Mouse (Mus musculus) heart, embryonic 12.5 days (tissue): ENCODE measurements around the gene Rad51b. TPM values are rescaled to one million over a fixed set of nuclear protein-coding genes. Genes with fewer than 3 reads are reported as not detected.

Experiments
- ATAC-seq: fragments of 200-750 bp; cut with Nextera tagmentation; 2 replicates; pipeline ENCODE4 v1.8.0; 2017; ENCODE audit warnings: moderate TSS enrichment, moderate library complexity; ENCODE audit not compliant: insufficient number of reproducible peaks, low FRiP score
- H3K27ac ChIP-seq: fragments of 300-500 bp; sonication (generic); 2 replicates; pipeline ENCODE4 v1.5.1; 2016; ENCODE audit warnings: mild to moderate bottlenecking, moderate library complexity; ENCODE audit not compliant: poor library complexity, severe bottlenecking
- H3K27me3 ChIP-seq: fragments of 300-500 bp; sonication (generic); replicated peaks from 2 replicates; pipeline ENCODE4 v1.6.1; 2016; ENCODE audit warnings: mild to moderate bottlenecking, moderate library complexity
- H3K36me3 ChIP-seq: fragments of 300-500 bp; sonication (generic); 2 replicates; pipeline ENCODE4 v1.6.1; 2016; ENCODE audit warnings: mild to moderate bottlenecking, moderate library complexity
- H3K4me1 ChIP-seq: fragments of 300-500 bp; sonication (generic); replicated peaks from 2 replicates; pipeline ENCODE4 v1.6.1; 2016; ENCODE audit warnings: mild to moderate bottlenecking
- H3K4me2 ChIP-seq: fragments of 300-500 bp; sonication (generic); 2 replicates; pipeline ENCODE4 v1.6.1; 2016; ENCODE audit warnings: mild to moderate bottlenecking, moderate library complexity
- H3K4me3 ChIP-seq: fragments of 300-500 bp; sonication (generic); 2 replicates; pipeline ENCODE4 v1.5.1; 2016; ENCODE audit warnings: mild to moderate bottlenecking
- H3K9ac ChIP-seq: fragments of 300-500 bp; sonication (generic); 2 replicates; pipeline ENCODE4 v1.6.1; 2016; ENCODE audit warnings: mild to moderate bottlenecking, moderate library complexity
- H3K9me3 ChIP-seq: fragments of 300-500 bp; sonication (generic); replicated peaks from 2 replicates; pipeline ENCODE4 v1.6.1; 2016; ENCODE audit warnings: mild to moderate bottlenecking, moderate library complexity
- WGBS: fragments of 180-500 bp; shearing (Covaris S2); methylation state at CpG from one replicate; pipeline ENCODE4 v1.1.7; 2016; 5-methylcytosine and 5-hydroxymethylcytosine counted together
- polyA plus RNA-seq: library from polyadenylated mRNA; unstranded; fragments of >200 nt; fragmentation: Nextera tagmentation; extraction: Ambion mirVana; gene quantifications from 2 replicates; pipeline ENCODE4 v1.2.1, GENCODE M21; 2016

Gene Rad51b
- polyA plus RNA-seq, 1 experiment from 2014 or later, result 4.6 TPM

DNA sequence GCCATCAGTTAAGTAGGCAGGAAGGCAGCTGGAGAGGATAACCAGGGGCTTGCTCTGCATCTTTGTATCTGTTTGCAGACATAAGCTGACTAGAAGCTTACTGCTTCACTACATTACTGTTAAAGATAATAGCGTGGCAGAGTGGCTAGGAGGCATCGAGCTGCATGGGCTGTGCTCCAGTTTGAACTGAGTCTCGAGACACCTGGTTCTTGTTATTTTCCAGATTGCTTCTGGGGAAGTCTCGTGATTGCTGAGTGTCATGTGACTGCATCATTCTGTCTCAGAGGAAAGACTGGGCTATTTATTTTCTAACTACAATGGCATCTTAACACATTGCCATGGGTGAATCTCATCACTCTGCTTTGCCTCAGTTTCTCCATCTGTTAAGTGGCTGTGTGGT lies 80.8 kb downstream of the Rad51b start:
- no peak overlapping the region for H3K4me2 ChIP-seq
- H3K4me3 ChIP-seq, result no peak overlapping the region
- H3K36me3 ChIP-seq, result no peaks in the 10 kb centered on the region
- no peak overlapping the region for H3K27ac ChIP-seq
- 17% methylated on average over 4 of the region's 4 CpGs for WGBS
- peaks cover 9% of the 10 kb centered on the region for H3K4me1 ChIP-seq
- H3K9ac ChIP-seq, result no peak overlapping the region
- H3K27me3 ChIP-seq, result no peaks in the 10 kb centered on the region
- no peak for ATAC-seq
- H3K9me3 ChIP-seq, result no peaks in the 10 kb centered on the region

DNA sequence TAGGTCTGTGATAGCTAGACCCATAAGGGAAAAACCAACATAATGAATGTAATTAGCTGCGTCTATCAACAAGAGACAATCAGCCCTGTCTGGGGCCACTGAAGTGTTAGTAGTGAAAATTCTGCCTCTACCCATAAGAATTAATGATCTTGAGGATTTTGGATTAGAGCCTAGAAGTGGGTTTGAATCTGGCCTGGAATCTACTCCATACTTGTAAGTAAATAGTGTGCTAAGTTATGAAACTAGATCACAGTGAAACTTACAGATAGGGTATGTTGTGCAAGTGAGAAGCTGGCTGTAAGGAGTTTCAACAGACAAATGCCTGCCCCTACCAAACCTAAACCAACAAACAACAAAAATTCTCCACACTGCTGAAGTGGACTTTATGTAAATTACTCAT lies 83.1 kb downstream of the Rad51b start:
- 79% methylated on average over 1 of the region's 1 CpGs for WGBS
- Histone ChIP-seq H3K27me3 (no peaks in the 10 kb centered on the region), H3K27ac (no peak overlapping the region), H3K4me3 (no peak overlapping the region), H3K9me3 (no peaks in the 10 kb centered on the region), H3K9ac (no peak overlapping the region), H3K36me3 (no peaks in the 10 kb centered on the region), H3K4me2 (no peak overlapping the region), H3K4me1 (peaks cover 19% of the 10 kb centered on the region)
- ATAC-seq, result no peak

DNA sequence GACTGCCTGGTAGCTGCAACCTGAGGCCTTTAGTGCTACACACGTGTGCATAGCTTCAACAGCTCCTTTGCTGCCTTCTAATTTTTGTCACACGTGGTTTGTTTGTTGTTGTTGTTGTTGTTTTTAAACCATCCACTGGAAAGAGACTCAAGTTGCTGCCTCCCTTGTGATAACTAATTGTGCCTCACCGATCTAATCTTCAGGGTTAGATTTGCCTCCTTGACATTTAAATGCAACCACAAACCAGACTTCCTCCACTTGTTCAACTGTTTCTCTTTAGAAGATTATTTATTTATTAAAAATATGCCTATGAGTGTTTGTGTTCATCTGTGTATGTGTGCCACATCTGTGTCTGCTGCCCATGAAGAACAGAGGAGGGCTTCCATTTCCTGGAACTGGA lies 84.4 kb downstream of the Rad51b start:
- H3K9me3 ChIP-seq, result no peaks in the 10 kb centered on the region
- no peaks in the 10 kb centered on the region for H3K36me3 ChIP-seq
- 53% methylated on average over 3 of the region's 3 CpGs for WGBS
- no peak overlapping the region for H3K4me2 ChIP-seq
- no peak for ATAC-seq
- H3K4me3 ChIP-seq, result no peak overlapping the region
- peaks cover 19% of the 10 kb centered on the region for H3K4me1 ChIP-seq
- H3K27ac ChIP-seq, result no peak overlapping the region
- no peaks in the 10 kb centered on the region for H3K27me3 ChIP-seq
- no peak overlapping the region for H3K9ac ChIP-seq

DNA sequence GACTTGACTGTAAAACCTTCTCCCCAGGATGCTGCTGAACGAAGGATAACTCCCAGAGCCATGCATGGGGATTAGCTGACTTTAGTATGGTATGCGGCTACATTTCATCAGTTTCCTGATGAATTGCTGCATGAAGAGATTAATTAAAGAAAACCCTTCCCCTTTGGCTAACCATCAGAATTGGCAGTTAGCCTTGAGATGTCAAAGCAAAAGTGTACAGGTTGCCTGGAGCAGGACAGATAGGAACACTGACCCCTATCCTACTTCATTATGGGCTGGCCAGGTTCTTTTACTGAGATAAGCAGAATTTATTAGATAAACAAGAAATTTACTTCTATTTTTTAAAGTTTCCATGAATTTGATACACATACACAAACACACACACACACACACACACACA lies 85.3 kb downstream of the Rad51b start:
- WGBS, result 46% methylated on average over 2 of the region's 2 CpGs
- H3K27ac ChIP-seq, result no peak overlapping the region

GRCm38 (mm10) chr12:79383583-79383982 lies 86.5 kb downstream of the Rad51b start:
- H3K4me1 ChIP-seq, result peaks cover 23% of the 10 kb centered on the region
- WGBS, result 28% methylated on average over 3 of the region's 3 CpGs
- no peaks in the 10 kb centered on the region for H3K9me3 ChIP-seq
- H3K4me2 ChIP-seq, result peak overlapping the region; percentile 11; the same call in 1 of the 2 replicates
- no peak overlapping the region for H3K4me3 ChIP-seq
- H3K9ac ChIP-seq, result no peak overlapping the region
- ATAC-seq, result no peak
- H3K36me3 ChIP-seq, result no peaks in the 10 kb centered on the region
- H3K27ac ChIP-seq, result no peak overlapping the region
- H3K27me3 ChIP-seq, result no peaks in the 10 kb centered on the region

More for the DNA sequence above, 85.3 kb downstream of the Rad51b start:
- Histone ChIP-seq H3K9me3 (no peaks in the 10 kb centered on the region), H3K4me2 (no peak overlapping the region), H3K4me1 (peaks cover 19% of the 10 kb centered on the region), H3K36me3 (no peaks in the 10 kb centered on the region), H3K4me3 (no peak overlapping the region), H3K9ac (no peak overlapping the region), H3K27me3 (no peaks in the 10 kb centered on the region)
- ATAC-seq, result no peak

DNA sequence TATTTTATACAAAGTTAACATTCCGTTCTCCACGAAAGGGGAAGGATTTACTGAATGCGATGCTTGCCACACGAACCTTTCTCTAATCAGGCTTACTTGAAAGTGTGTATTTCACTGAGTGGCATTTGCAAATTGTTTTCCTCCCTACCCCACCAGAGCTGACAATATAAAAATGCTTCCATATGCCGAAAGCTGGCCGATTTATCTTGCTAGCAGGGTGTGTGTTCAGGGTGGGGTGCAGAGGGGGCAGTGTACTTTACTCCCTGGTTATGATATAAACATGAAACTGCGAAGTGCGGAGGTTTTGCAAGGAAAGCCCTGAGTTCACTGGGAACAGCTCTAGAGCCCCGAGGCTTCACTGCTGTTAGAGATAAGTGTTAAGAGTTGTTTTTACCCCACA lies 87.7 kb downstream of the Rad51b start:
- peaks cover 28% of the 10 kb centered on the region for H3K4me1 ChIP-seq
- no peaks in the 10 kb centered on the region for H3K9me3 ChIP-seq
- H3K36me3 ChIP-seq, result no peaks in the 10 kb centered on the region
- WGBS, result 32% methylated on average over 9 of the region's 9 CpGs
- H3K4me2 ChIP-seq, result peak overlapping the region; percentile 28
- no peak overlapping the region for H3K9ac ChIP-seq
- H3K4me3 ChIP-seq, result no peak overlapping the region
- H3K27me3 ChIP-seq, result no peaks in the 10 kb centered on the region
- ATAC-seq, result no peak
- H3K27ac ChIP-seq, result peak overlapping the region; percentile 28

GRCm38 (mm10) chr12:79385199-79385598 lies 88.1 kb downstream of the Rad51b start:
- H3K4me2 ChIP-seq, result peak overlapping the region; percentile 28
- H3K4me3 ChIP-seq, result no peak overlapping the region
- no peaks in the 10 kb centered on the region for H3K9me3 ChIP-seq
- no peaks in the 10 kb centered on the region for H3K36me3 ChIP-seq
- no peak overlapping the region for H3K9ac ChIP-seq
- H3K27ac ChIP-seq, result no peak overlapping the region
- WGBS, result 78% methylated on average over 5 of the region's 5 CpGs
- peaks cover 29% of the 10 kb centered on the region for H3K4me1 ChIP-seq
- no peak for ATAC-seq
- H3K27me3 ChIP-seq, result no peaks in the 10 kb centered on the region

GRCm38 (mm10) chr12:79387886-79388285 lies 90.8 kb downstream of the Rad51b start:
- Histone ChIP-seq H3K9me3 (no peaks in the 10 kb centered on the region), H3K9ac (no peak overlapping the region), H3K4me3 (no peak overlapping the region), H3K4me2 (no peak overlapping the region), H3K36me3 (no peaks in the 10 kb centered on the region), H3K27ac (peak overlapping the region; percentile 43; the same call in 1 of the 2 replicates), H3K4me1 (peaks cover 30% of the 10 kb centered on the region), H3K27me3 (no peaks in the 10 kb centered on the region)
- ATAC-seq, result no peak
- 37% methylated on average over 6 of the region's 6 CpGs for WGBS

- Histone ChIP-seq H3K27me3 (no peaks in the 10 kb centered on the region), H3K36me3 (no peaks in the 10 kb centered on the region), H3K4me2 (no peak overlapping the region), H3K4me3 (no peak overlapping the region), H3K9ac (no peak overlapping the region), H3K27ac (peak overlapping the region; percentile 85), H3K9me3 (no peaks in the 10 kb centered on the region), H3K4me1 (peaks cover 22% of the 10 kb centered on the region)
- no peak for ATAC-seq
- WGBS, result 87% methylated on average over 3 of the region's 3 CpGs
Measured at GRCm38 (mm10) chr12:79389251-79389650, 92.2 kb downstream of the Rad51b start.

- peak overlapping the region; percentile 85 for H3K27ac ChIP-seq
- H3K9ac ChIP-seq, result no peak overlapping the region
- H3K36me3 ChIP-seq, result no peaks in the 10 kb centered on the region
- no peak for ATAC-seq
- H3K4me3 ChIP-seq, result no peak overlapping the region
- H3K4me2 ChIP-seq, result no peak overlapping the region
- peaks cover 20% of the 10 kb centered on the region for H3K4me1 ChIP-seq
- no peaks in the 10 kb centered on the region for H3K27me3 ChIP-seq
- no peaks in the 10 kb centered on the region for H3K9me3 ChIP-seq
Measured at GRCm38 (mm10) chr12:79389971-79390370, 92.9 kb downstream of the Rad51b start.

GRCm38 (mm10) chr12:79393636-79394035 lies 96.6 kb downstream of the Rad51b start:
- no peak overlapping the region for H3K4me2 ChIP-seq
- no peaks in the 10 kb centered on the region for H3K27me3 ChIP-seq
- no peak overlapping the region for H3K9ac ChIP-seq
- 82% methylated on average over 2 of the region's 2 CpGs for WGBS
- no peak for ATAC-seq
- no peaks in the 10 kb centered on the region; the same call in 1 of the 2 replicates for H3K9me3 ChIP-seq
- H3K27ac ChIP-seq, result no peak overlapping the region
- no peaks in the 10 kb centered on the region for H3K36me3 ChIP-seq
- no peak overlapping the region for H3K4me3 ChIP-seq
- peaks cover 11% of the 10 kb centered on the region for H3K4me1 ChIP-seq

- Histone ChIP-seq H3K27me3 (no peaks in the 10 kb centered on the region), H3K4me1 (peaks cover 8% of the 10 kb centered on the region; the same call in 1 of the 2 replicates), H3K9me3 (no peaks in the 10 kb centered on the region), H3K27ac (no peak overlapping the region), H3K4me3 (no peak overlapping the region), H3K4me2 (no peak overlapping the region), H3K36me3 (no peaks in the 10 kb centered on the region), H3K9ac (no peak overlapping the region)
- WGBS, result 67% methylated on average over 3 of the region's 3 CpGs
- ATAC-seq, result no peak
Measured at GRCm38 (mm10) chr12:79403992-79404391, 106.9 kb downstream of the Rad51b start.
